Mouse (Mus musculus) megakaryocyte, embryonic 14.5 days (primary cell): ENCODE measurements around the gene Anks1b.

Source experiments
- FLI1 ChIP-seq: IDR thresholded peaks from 2 replicates; pipeline ENCODE4 v1.6.1; 2012; ENCODE audit warnings: low read length, inconsistent platforms, mixed read lengths
- GATA1 ChIP-seq: IDR thresholded peaks from 3 replicates; pipeline ENCODE4 v1.6.1; 2012; ENCODE audit warnings: mixed read lengths, low read length, inconsistent platforms, borderline replicate concordance

DNA sequence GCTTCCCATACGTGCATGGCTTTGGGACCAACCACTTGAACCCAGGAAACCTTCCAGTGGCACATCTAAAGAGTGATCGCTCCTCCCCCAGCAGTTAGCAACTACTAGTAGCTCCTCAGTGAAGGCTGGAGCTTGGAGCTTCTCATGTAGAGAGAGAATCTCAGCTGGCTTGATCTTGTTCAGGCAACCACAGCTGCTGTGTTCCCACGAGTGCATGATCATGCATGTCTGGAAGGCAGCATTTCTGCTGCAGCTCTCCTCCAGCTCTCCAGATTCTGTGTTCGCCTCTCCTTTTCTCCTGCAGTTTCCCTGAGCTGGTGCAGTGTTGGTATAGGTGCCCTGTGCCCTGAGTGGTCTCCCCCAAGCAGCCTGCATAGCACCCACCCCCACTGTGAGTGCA, 41.0 kb upstream of the Anks1b start:
- TF ChIP-seq GATA1: no peak
- no peak for TF ChIP-seq FLI1
